Comparison of ENCODE assay signal across 10 mouse cellular contexts in genomic region chr5:112655529-112655928, GRCm38 (mm10).
DNase-seq lines count a peak whose midpoint lies in the region; ATAC-seq lines count a peak whose summit lies in the region.
"Had no signal": no experiment of that assay in that cellular context is flagged by ENCODE, and none has a peak within 500 bp of the region (broad histone marks: within the 10 kb centered on the region; RNA-seq: fewer than 3 reads in every experiment).

No protein-coding gene starts in this region.

- 0 out of 2 replicates have a peak, but pooled peaks have one; percentile 38 for ATAC-seq in kidney, embryonic 15.5 days (replicated peaks; ENCODE audit: low FRiP score)
- ATAC-seq in hindbrain, embryonic 12.5 days (ENCODE audit: low FRiP score) = peak; percentile 78
- peak; percentile 83 for ATAC-seq in midbrain, embryonic 13.5 days

- H3K4me3 ChIP-seq in kidney, embryonic 15.5 days (replicated peaks) = peak overlapping the region; percentile 19
- peak overlapping the region; percentile 47 for H3K4me3 ChIP-seq in embryonic facial prominence, embryonic 10.5 days
- peak overlapping the region; percentile 21; the same call in 1 of the 2 replicates for H3K4me3 ChIP-seq in hindbrain, embryonic 12.5 days
- H3K4me3 ChIP-seq in midbrain, embryonic 13.5 days (replicated peaks) = peak overlapping the region; percentile 14

- H3K9me3 ChIP-seq in kidney, embryonic 15.5 days (replicated peaks) = no peaks in the 10 kb centered on the region
- H3K9me3 ChIP-seq in embryonic facial prominence, embryonic 10.5 days = no peaks in the 10 kb centered on the region
- no peaks in the 10 kb centered on the region for H3K9me3 ChIP-seq in hindbrain, embryonic 12.5 days (replicated peaks)
- no peaks in the 10 kb centered on the region for H3K9me3 ChIP-seq in midbrain, embryonic 13.5 days

- H3K27me3 ChIP-seq in kidney, embryonic 15.5 days = peaks cover 27% of the 10 kb centered on the region
- H3K27me3 ChIP-seq in embryonic facial prominence, embryonic 10.5 days (replicated peaks; ENCODE audit: low read depth, poor library complexity, severe bottlenecking) = peaks cover 43% of the 10 kb centered on the region
- H3K27me3 ChIP-seq in hindbrain, embryonic 12.5 days = peaks cover 10% of the 10 kb centered on the region; the same call in 1 of the 2 replicates
- no peaks in the 10 kb centered on the region for H3K27me3 ChIP-seq in midbrain, embryonic 13.5 days

- DNase-seq in kidney, adult 8-10 months = no peak
- peak; percentile 15 for DNase-seq in embryonic facial prominence, embryonic 10.5 days (ENCODE audit: low spot score)
- DNase-seq in spleen, postnatal 10 days (ENCODE audit: low spot score in 2 of 2) = no peak
- no peak for DNase-seq in right cerebral cortex, postnatal 4 days
- no peak for DNase-seq in kidney, adult 18-20 months
- DNase-seq: heart, postnatal 4 days; right cerebral cortex, postnatal 25 days had no signal

- H3K27ac ChIP-seq in kidney, embryonic 15.5 days = no peak overlapping the region
- H3K27ac ChIP-seq in embryonic facial prominence, embryonic 10.5 days (replicated peaks) = 0 out of 2 replicates have a peak overlapping the region, but pooled peaks have one; percentile 61
- H3K27ac ChIP-seq in hindbrain, embryonic 12.5 days = 0 out of 2 replicates have a peak overlapping the region, but pooled peaks have one; percentile 30
- 0 out of 2 replicates have a peak overlapping the region, but pooled peaks have one; percentile 58 for H3K27ac ChIP-seq in midbrain, embryonic 13.5 days

- peak overlapping the region; percentile 49 for H3K4me2 ChIP-seq in kidney, embryonic 15.5 days
- H3K4me2 ChIP-seq in hindbrain, embryonic 12.5 days (replicated peaks) = peak overlapping the region; percentile 52
- H3K4me2 ChIP-seq in midbrain, embryonic 13.5 days (replicated peaks) = peak overlapping the region; percentile 53

- H3K4me1 ChIP-seq in kidney, embryonic 15.5 days = peaks cover 20% of the 10 kb centered on the region
- H3K4me1 ChIP-seq in embryonic facial prominence, embryonic 10.5 days = peaks cover 64% of the 10 kb centered on the region
- peaks cover 25% of the 10 kb centered on the region for H3K4me1 ChIP-seq in hindbrain, embryonic 12.5 days
- H3K4me1 ChIP-seq in midbrain, embryonic 13.5 days (replicated peaks) = peaks cover 28% of the 10 kb centered on the region

- H3K9ac ChIP-seq in kidney, embryonic 15.5 days = no peak overlapping the region
- H3K9ac ChIP-seq in hindbrain, embryonic 12.5 days = 0 out of 2 replicates have a peak overlapping the region, but pooled peaks have one; percentile 9
- 0 out of 2 replicates have a peak overlapping the region, but pooled peaks have one; percentile 15 for H3K9ac ChIP-seq in midbrain, embryonic 13.5 days (replicated peaks)

- H3K36me3 ChIP-seq in kidney, embryonic 15.5 days = no peaks in the 10 kb centered on the region
- no peaks in the 10 kb centered on the region for H3K36me3 ChIP-seq in embryonic facial prominence, embryonic 10.5 days (replicated peaks)
- H3K36me3 ChIP-seq in hindbrain, embryonic 12.5 days = no peaks in the 10 kb centered on the region
- H3K36me3 ChIP-seq in midbrain, embryonic 13.5 days = no peaks in the 10 kb centered on the region

- WGBS in kidney, embryonic 15.5 days = 6% methylated on average over 14 of the region's 14 CpGs
- WGBS in embryonic facial prominence, embryonic 10.5 days = 4% methylated on average over 14 of the region's 14 CpGs
- 2% methylated on average over 14 of the region's 14 CpGs for WGBS in hindbrain, embryonic 12.5 days
- WGBS in midbrain, embryonic 13.5 days = 2% methylated on average over 14 of the region's 14 CpGs
